Mouse (Mus musculus) heart, embryonic 14.5 days (tissue): ENCODE data around the gene Spata33. TPM values are rescaled to one million over a fixed set of nuclear protein-coding genes. Genes with fewer than 3 reads are reported as not detected.

ENCODE experiments used
- ATAC-seq: fragments of 200-750 bp; cut with Nextera tagmentation; 2 replicates; pipeline ENCODE4 v1.8.0; 2017; ENCODE audit warnings: low read depth, moderate TSS enrichment; ENCODE audit not compliant: insufficient number of reproducible peaks, insufficient read depth, low FRiP score
- H3K27ac ChIP-seq, 2 experiments: fragments of 200-500 bp in 1 of 2; fragments of 300-500 bp in 1 of 2; sonication (generic) in 1 of 2; replicated peaks in 1 of 2; 2 replicates each; pipeline ENCODE4 v1.5.1; 2012 to 2014; ENCODE audit warnings: low read depth in 2 of 2, low read length in 2 of 2, control low read depth in 1 of 2, mild to moderate bottlenecking in 1 of 2, mixed read lengths in 1 of 2; ENCODE audit not compliant: control insufficient read depth in 1 of 2, insufficient read depth in 1 of 2
- H3K27me3 ChIP-seq: fragments of 300-500 bp; sonication (generic); 2 replicates; pipeline ENCODE4 v1.6.1; 2014; ENCODE audit warnings: mild to moderate bottlenecking, low read length, control low read depth; ENCODE audit not compliant: control insufficient read depth, insufficient read depth
- H3K36me3 ChIP-seq: fragments of 300-500 bp; sonication (generic); 2 replicates; pipeline ENCODE4 v1.6.1; 2014; ENCODE audit warnings: mild to moderate bottlenecking, control low read depth, low read length, mixed read lengths; ENCODE audit not compliant: control insufficient read depth, insufficient read depth
- H3K4me1 ChIP-seq, 2 experiments: fragments of 200-500 bp in 1 of 2; fragments of 300-500 bp in 1 of 2; sonication (generic) in 1 of 2; 2 replicates each; pipeline ENCODE4 v1.6.1; 2012 to 2014; ENCODE audit warnings: low read length in 2 of 2, control low read depth in 1 of 2, mixed read lengths in 1 of 2; ENCODE audit not compliant: control insufficient read depth in 2 of 2, insufficient read depth in 2 of 2
- H3K4me2 ChIP-seq: fragments of 300-500 bp; sonication (generic); 2 replicates; pipeline ENCODE4 v1.6.1; 2014; ENCODE audit warnings: mild to moderate bottlenecking, low read length
- H3K4me3 ChIP-seq, 2 experiments: fragments of 200-500 bp in 1 of 2; fragments of 300-500 bp in 1 of 2; sonication (generic) in 1 of 2; 2 replicates each; pipeline ENCODE4 v1.5.1; 2012 to 2014; ENCODE audit warnings: low read length in 2 of 2, mild to moderate bottlenecking in 2 of 2, control low read depth in 1 of 2, low read depth in 1 of 2, moderate library complexity in 1 of 2; ENCODE audit not compliant: control insufficient read depth in 1 of 2, insufficient read depth in 1 of 2
- H3K9ac ChIP-seq: fragments of 300-500 bp; sonication (generic); 2 replicates; pipeline ENCODE4 v1.6.1; 2014; ENCODE audit warnings: mild to moderate bottlenecking, low read length
- H3K9me3 ChIP-seq: fragments of 300-500 bp; sonication (generic); 2 replicates; pipeline ENCODE4 v1.6.1; 2016; ENCODE audit warnings: low read length, control low read depth; ENCODE audit not compliant: control insufficient read depth
- WGBS: fragments of 180-500 bp; shearing (Covaris S2); extraction: QIAGEN DNeasy Blood & Tissue Kit; methylation state at CpG from one replicate; pipeline ENCODE4 v1.1.7; 2014; 5-methylcytosine and 5-hydroxymethylcytosine counted together
- polyA plus RNA-seq: library from polyadenylated mRNA; unstranded; fragments of >200 nt; fragmentation: Nextera tagmentation; extraction: Ambion mirVana; gene quantifications from 2 replicates; pipeline ENCODE4 v1.2.1, GENCODE M21; 2014

The Spata33 gene
- polyA plus RNA-seq, 1 experiment from 2014 or later, result 3.7 TPM

DNA sequence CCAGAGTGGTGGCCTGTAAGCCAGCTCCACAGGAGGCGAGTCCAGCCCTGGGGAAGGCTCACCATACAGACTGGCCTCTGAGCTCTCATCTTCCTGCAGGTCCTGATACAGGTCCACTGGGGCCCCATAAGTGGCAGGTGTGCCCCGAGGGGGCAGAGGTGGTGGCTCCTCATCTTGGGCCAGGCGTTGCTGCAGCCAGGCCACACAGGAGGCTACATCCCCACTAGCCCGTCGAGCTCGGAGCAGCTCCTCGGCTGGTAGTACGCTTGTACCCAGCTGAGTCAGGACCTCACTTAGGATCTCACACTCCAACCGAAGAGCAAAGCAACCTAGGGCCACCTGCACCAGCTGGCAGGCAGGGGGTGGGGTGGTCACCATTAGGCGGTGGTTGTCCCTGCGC, 21.1 kb downstream of the Spata33 start:
- no peak overlapping the region for H3K4me2 ChIP-seq
- peaks cover 6% of the 10 kb centered on the region; the same call in 1 of the 2 replicates for H3K36me3 ChIP-seq
- peaks cover 3 to 10% of the 10 kb centered on the region in 2 experiments; a peak in 1 of 4 replicates for H3K4me1 ChIP-seq
- 77% methylated on average over 11 of the region's 11 CpGs for WGBS
- H3K9me3 ChIP-seq, result no peaks in the 10 kb centered on the region
- peaks cover 12% of the 10 kb centered on the region; the same call in 1 of the 2 replicates for H3K27me3 ChIP-seq
- no peak overlapping the region for H3K9ac ChIP-seq
- H3K27ac ChIP-seq, result no peak overlapping the region
- no peak overlapping the region for H3K4me3 ChIP-seq
- ATAC-seq, result no peak

DNA sequence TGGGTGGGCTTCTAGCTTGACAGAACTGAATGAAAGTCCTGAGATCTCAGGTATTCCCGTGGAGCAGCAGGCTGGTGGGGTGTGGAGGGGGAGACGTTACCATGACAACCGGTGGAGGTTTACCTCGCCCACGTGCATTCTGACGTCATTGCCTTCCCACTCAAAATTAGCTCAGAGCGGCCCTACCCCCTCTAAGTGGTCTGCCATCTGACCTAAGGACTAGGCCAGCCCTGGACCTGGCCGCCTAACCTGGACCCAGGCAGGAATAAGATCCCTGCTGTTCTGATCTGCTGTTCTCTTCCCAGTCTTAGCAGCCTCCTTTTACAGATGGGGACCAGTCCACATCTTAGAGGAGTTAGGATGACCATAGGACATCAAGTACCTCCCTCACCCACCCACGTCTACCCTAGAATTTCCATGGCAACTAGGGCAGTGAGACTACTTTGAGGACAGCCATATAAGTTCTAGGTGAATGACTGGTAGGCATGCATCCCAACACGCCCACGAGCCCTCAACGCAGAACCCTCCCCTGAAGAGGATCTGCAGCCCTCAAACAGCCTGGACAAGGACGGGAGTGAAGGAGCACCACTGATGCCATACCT, 22.4 kb downstream of the Spata33 start:
- Histone ChIP-seq H3K4me1 (peaks cover 3 to 10% of the 10 kb centered on the region in 2 experiments; a peak in 1 of 4 replicates), H3K9ac (peak overlapping the region; percentile 77), H3K4me2 (peak overlapping the region; percentile 95), H3K27me3 (peaks cover 12% of the 10 kb centered on the region; the same call in 1 of the 2 replicates), H3K27ac (no peak overlapping the region), H3K36me3 (peaks cover 2% of the 10 kb centered on the region; the same call in 1 of the 2 replicates), H3K9me3 (no peaks in the 10 kb centered on the region), H3K4me3 (peak overlapping the region; percentile 57 to 59)
- no peak for ATAC-seq
- WGBS, result 36% methylated on average over 13 of the region's 13 CpGs

DNA sequence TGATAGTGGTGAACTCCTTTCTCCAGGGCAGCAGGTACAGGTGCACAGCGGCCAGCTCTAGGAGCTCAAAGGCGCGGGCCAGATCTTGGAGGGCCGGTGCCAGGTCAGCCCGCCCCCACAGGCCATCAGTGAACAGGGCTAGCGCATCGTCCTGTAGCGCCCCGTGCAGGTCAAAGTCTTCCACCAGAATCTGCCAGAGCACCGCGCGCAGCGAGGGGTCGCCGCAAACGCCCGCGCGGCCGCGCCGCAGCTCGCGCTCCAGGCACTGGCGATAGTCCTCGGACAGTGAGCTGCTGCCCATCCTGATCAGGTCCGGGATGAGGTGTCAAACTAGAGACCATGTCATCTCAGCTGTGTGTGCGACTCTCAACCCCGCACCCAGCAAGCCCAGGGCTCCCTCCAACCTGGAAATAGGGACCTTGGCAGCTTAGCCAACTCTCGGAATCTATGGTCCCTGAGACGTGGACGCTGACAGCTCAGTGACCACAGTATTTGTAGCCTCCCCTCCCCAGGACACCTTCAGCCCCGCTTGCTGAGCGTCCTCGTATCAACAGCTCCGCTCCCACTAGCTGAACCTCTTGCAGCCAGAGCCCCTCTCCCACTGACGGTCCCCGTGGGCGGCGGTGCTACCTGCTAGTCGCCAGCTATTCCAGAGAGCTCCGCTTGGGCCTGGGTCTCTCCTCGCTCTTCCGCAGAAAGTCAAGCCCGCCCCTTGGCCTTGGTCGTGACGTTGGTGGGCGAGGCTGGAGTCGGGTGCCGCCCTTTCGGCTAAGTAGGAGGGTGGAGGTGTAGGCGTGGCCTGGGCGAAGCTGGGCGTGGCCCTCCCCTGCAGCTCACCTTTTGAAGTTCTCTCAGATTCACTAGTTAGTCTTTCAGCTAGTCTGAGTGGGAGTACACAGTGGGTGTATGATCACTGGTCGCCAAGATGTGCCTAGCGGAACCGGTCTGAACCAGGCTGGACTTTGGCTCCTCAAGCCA, 23.2 kb downstream of the Spata33 start, which contains the start of gene Spata2l:
TSS of gene Spata2l (minus strand) at position 714 of the 978 bp plus-strand sequence.
- H3K36me3 ChIP-seq, result no peaks in the 10 kb centered on the region
- WGBS, result 2% methylated on average over 57 of the region's 57 CpGs
- peak; percentile 77 for ATAC-seq
- H3K27me3 ChIP-seq, result peaks cover 12% of the 10 kb centered on the region; the same call in 1 of the 2 replicates
- H3K4me1 ChIP-seq, result peaks cover 3 to 10% of the 10 kb centered on the region in 2 experiments; a peak in 1 of 4 replicates
- H3K9me3 ChIP-seq, result no peaks in the 10 kb centered on the region
- H3K4me2 ChIP-seq, result peak within 1 kb of the TSS; percentile 95
- no peak within 1 kb of the TSS for H3K27ac ChIP-seq
- H3K9ac ChIP-seq, result peak within 1 kb of the TSS; percentile 77
- H3K4me3 ChIP-seq, result peak within 1 kb of the TSS; percentile 57 to 59

DNA sequence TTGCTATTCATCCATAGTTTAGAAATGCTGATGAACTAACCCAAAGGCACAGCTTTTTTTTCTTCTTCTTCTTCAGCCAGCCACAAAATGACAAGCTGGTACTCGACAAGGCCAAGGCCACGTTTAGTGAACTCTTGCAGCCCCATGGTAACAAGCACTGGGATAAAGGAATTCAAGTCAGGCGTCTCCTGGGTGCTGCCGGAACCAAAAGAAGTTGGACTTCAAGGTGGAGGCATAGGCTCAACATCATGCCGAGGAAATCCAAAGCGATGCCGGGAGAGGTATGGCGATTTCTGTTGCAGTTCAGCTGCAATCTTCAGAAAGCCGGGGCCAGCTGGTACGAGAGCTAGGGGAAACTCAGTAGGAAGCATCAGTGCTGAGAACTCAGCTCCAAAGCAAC, 26.8 kb downstream of the Spata33 start:
- Histone ChIP-seq H3K36me3 (peaks cover 30% of the 10 kb centered on the region), H3K9ac (no peak overlapping the region), H3K27ac (no peak overlapping the region), H3K27me3 (peaks cover 4% of the 10 kb centered on the region; the same call in 1 of the 2 replicates), H3K9me3 (no peaks in the 10 kb centered on the region), H3K4me2 (no peak overlapping the region), H3K4me1 (peaks cover 3 to 10% of the 10 kb centered on the region in 2 experiments; a peak in 1 of 4 replicates), H3K4me3 (no peak overlapping the region)
- ATAC-seq, result no peak
- WGBS, result 80% methylated on average over 10 of the region's 10 CpGs

DNA sequence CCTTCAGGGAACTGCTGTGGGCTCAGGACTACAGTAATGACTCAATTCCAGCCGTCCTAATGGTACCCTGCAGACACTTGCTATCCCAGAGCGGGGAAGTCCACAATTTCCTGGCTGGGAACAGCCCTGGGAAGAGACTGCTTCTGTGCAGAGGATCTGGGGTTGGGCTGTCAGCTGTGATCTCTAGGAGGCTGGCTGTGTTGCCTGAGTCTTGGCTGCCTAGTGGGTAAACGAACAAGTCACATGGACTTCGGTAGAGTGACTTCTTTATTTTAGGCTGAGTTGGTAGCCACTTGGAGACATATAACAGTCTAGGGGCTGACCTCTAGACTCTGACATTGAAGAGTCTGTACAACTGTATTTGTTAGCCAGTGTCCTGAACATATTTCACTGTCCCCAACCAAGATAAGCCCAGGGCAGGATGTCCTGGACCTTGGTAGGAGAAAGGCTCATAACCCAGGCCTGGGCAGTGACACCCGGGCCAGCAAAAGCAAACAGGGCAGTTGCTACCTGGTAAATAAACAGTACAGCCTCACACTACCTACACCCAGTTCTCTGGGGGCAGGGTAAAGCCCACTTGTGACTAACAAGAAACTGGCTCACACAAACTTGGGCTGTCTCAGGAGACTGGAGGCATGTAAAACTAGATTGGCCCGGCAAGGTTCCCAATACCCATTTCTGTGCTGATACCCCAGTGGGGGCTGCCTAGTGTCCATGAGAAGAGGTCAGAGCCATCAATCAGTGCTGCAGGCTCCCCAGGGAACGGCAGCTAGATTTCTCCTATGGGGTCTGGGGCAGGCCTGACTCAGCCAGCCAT, 29.7 kb downstream of the Spata33 start:
- H3K4me2 ChIP-seq, result no peak overlapping the region
- whole genome bisulfite sequencing, result 84% methylated on average over 7 of the region's 7 CpGs
- H3K27ac ChIP-seq, result no peak overlapping the region
- peaks cover 59% of the 10 kb centered on the region for H3K36me3 ChIP-seq
- H3K4me1 ChIP-seq, result no peaks in the 10 kb centered on the region
- no peak overlapping the region for H3K9ac ChIP-seq
- H3K27me3 ChIP-seq, result no peaks in the 10 kb centered on the region
- ATAC-seq, result no peak
- no peak overlapping the region for H3K4me3 ChIP-seq
- no peaks in the 10 kb centered on the region for H3K9me3 ChIP-seq

DNA sequence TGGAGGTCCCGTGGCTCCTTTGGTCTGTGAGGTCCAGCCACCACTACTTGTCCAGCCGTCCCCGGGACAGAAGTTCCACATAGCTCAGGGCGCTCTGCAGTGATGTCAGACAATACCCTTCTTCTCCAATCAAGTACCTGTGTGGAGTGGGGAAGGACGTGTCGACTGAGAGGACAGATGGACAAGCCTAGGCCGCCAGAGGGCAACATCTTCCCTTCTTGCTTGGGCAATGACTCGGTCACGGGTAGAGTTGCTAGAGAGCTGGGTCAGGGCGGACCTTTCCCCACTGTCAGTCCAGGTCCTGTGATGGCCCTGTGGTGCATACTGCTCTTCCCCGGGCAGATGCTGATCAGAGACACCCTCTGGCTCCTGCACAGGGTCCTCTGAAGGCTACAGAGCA, 30.4 kb downstream of the Spata33 start:
- ATAC-seq, result no peak
- Histone ChIP-seq H3K4me1 (no peaks in the 10 kb centered on the region), H3K9ac (no peak overlapping the region), H3K4me3 (no peak overlapping the region), H3K27me3 (no peaks in the 10 kb centered on the region), H3K9me3 (no peaks in the 10 kb centered on the region), H3K4me2 (no peak overlapping the region), H3K36me3 (peaks cover 66% of the 10 kb centered on the region), H3K27ac (no peak overlapping the region)
- 64% methylated on average over 11 of the region's 11 CpGs for WGBS

DNA sequence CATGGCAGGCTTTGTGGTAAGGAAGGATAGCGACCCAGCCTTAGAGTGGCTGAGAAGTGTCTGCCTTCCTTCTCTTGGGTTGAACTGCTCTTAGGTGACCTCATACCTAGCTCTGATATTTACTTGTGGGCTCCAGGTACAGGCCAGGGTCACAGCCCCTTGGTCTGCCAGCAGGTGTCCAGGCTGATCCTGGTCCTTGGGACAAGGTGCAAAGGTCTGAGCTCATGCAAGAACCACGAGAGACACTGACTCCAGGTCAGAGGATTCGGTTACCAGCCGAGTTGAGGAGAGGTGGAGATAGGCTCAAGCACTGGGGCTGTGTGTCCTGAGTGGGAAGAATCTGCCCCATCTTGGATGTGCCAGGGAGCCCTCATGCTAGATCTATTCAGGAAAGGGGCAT, 31.8 kb downstream of the Spata33 start:
- Histone ChIP-seq H3K4me2 (no peak overlapping the region), H3K27me3 (no peaks in the 10 kb centered on the region), H3K4me3 (no peak overlapping the region), H3K27ac (no peak overlapping the region), H3K4me1 (no peaks in the 10 kb centered on the region), H3K36me3 (peaks cover 80% of the 10 kb centered on the region), H3K9ac (no peak overlapping the region), H3K9me3 (no peaks in the 10 kb centered on the region)
- WGBS, result 86% methylated on average over 4 of the region's 4 CpGs
- ATAC-seq, result no peak
